Mouse (Mus musculus) spleen, adult 2 months (tissue): ENCODE results near the gene Pagr1a.

ENCODE experiments used
- CTCF ChIP-seq: fragments of 200-500 bp; IDR thresholded peaks from 2 replicates; pipeline ENCODE4 v1.5.1; 2011; ENCODE audit warnings: mild to moderate bottlenecking, inconsistent platforms; ENCODE audit not compliant: insufficient read depth, insufficient read length, insufficient replicate concordance; ENCODE audit errors: extremely low read depth
- POLR2A ChIP-seq: fragments of 200-500 bp; IDR thresholded peaks from 2 replicates; pipeline ENCODE4 v1.6.1; 2011; ENCODE audit warnings: low read depth, low read length, inconsistent platforms

GRCm38 (mm10) chr7:127011717-127012116 is 5.4 kb downstream of the Pagr1a start:
- TF ChIP-seq CTCF (no peak), POLR2A (no peak)
